Mouse (Mus musculus): Measurements from ENCODE around the gene Wasf1.

DNA sequence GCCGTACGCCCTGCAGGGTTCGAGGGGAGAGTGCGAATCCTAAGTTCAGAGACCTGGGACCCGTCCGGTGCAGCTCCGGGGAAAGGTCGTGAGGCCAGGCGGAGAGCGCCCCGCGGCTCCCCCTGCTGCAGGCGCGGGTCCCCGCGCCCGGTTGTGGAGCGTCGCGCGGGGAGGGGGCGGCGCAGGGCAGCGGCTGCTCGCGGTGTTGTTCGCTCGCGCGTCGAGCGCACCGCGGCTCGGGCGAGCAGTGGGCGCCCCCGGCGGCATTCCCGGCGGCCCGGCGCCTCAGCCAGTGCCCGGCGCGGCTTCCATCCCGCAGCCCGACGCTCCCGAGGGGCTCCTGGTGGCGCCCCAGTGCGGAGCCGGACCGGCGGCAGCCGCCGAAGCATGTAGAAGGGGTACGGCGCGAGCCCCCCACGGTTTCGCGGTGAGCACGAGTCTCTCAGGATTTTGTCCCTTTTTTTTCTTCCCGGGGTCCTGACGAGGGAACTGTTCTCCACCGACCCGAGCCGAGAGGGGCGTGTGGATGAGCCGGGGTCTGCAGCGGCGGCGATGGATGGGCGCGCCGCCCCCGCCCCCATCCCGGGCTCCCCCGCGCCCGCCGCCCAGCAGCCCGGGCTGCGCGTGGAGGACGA is 486 bp downstream of the Wasf1 start:
- TF ChIP-seq TAL1 (IDR thresholded peaks at IDR 0.05; ENCODE audit: low read length) (no peak), GATA1 (IDR thresholded peaks at IDR 0.05; ENCODE audit: low read length) (no peak)
